Mouse (Mus musculus) spleen, adult 2 months (tissue): ENCODE data around the gene Olfr657.

ENCODE experiments used
- CTCF ChIP-seq: fragments of 200-500 bp; IDR thresholded peaks from 2 replicates; pipeline ENCODE4 v1.5.1; 2011; ENCODE audit warnings: mild to moderate bottlenecking, inconsistent platforms; ENCODE audit not compliant: insufficient read depth, insufficient read length, insufficient replicate concordance; ENCODE audit errors: extremely low read depth
- POLR2A ChIP-seq: fragments of 200-500 bp; IDR thresholded peaks from 2 replicates; pipeline ENCODE4 v1.6.1; 2011; ENCODE audit warnings: low read depth, low read length, inconsistent platforms

DNA sequence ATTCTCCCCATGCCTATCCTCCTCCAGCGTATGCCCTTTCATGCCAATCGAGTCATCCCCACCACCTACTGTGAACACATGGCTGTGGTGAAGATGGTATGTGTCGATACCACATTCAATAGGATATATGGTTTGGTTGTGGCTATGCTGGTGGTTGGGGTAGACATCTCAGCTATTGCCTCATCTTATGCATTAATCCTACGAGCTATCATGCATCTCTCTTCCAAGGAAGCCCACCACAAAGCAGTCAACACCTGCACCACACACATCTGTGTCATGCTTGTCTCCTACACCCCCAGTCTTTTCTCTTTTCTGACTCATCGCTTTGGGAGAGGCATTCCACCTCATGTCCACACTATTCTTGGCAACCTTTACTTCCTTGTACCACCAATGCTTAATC is 36.3 kb upstream of the Olfr657 start:
- TF ChIP-seq CTCF (no peak), POLR2A (no peak)
